Mouse (Mus musculus) liver, embryonic 12.5 days (tissue): ENCODE measurements at regions not wholly inside any gene's neighbourhood (a gene's known extent, or its start where the extent isn't known, plus 50 kb on each side); places are given as distances from the start of the nearest gene placed in this dataset.
"Not testable (repeated sequence)": the region's sequence is repeated elsewhere in the genome, so short reads cannot be mapped to it uniquely, and the experiment has no call there.

ENCODE experiments used
- ATAC-seq: fragments of 200-750 bp; cut with Nextera tagmentation; 2 replicates; pipeline ENCODE4 v1.8.0; 2017; ENCODE audit warnings: moderate number of reproducible peaks, mild to moderate bottlenecking, moderate library complexity
- H3K27ac ChIP-seq: fragments of 300-500 bp; sonication (generic); 2 replicates; pipeline ENCODE4 v1.5.1; 2016; ENCODE audit warnings: mild to moderate bottlenecking
- H3K27me3 ChIP-seq: fragments of 300-500 bp; sonication (generic); replicated peaks from 2 replicates; pipeline ENCODE4 v1.6.1; 2016; ENCODE audit warnings: mild to moderate bottlenecking, moderate library complexity
- H3K36me3 ChIP-seq: fragments of 300-500 bp; sonication (generic); 2 replicates; pipeline ENCODE4 v1.6.1; 2016; ENCODE audit warnings: mild to moderate bottlenecking, moderate library complexity
- H3K4me1 ChIP-seq: fragments of 300-500 bp; sonication (generic); 2 replicates; pipeline ENCODE4 v1.6.1; 2016
- H3K4me2 ChIP-seq: fragments of 300-500 bp; sonication (generic); 2 replicates; pipeline ENCODE4 v1.6.1; 2016; ENCODE audit warnings: mild to moderate bottlenecking, moderate library complexity
- H3K4me3 ChIP-seq: fragments of 300-500 bp; sonication (generic); 2 replicates; pipeline ENCODE4 v1.5.1; 2016; ENCODE audit warnings: mild to moderate bottlenecking, moderate library complexity
- H3K9ac ChIP-seq: fragments of 300-500 bp; sonication (generic); 2 replicates; pipeline ENCODE4 v1.6.1; 2016; ENCODE audit warnings: mild to moderate bottlenecking, moderate library complexity
- H3K9me3 ChIP-seq: fragments of 300-500 bp; sonication (generic); replicated peaks from 2 replicates; pipeline ENCODE4 v1.6.1; 2016; ENCODE audit warnings: mild to moderate bottlenecking, moderate library complexity
- WGBS: fragments of 180-500 bp; shearing (Covaris S2); methylation state at CpG from one replicate; pipeline ENCODE4 v1.1.7; 2016; ENCODE audit not compliant: insufficient replicate concordance; 5-methylcytosine and 5-hydroxymethylcytosine counted together

DNA sequence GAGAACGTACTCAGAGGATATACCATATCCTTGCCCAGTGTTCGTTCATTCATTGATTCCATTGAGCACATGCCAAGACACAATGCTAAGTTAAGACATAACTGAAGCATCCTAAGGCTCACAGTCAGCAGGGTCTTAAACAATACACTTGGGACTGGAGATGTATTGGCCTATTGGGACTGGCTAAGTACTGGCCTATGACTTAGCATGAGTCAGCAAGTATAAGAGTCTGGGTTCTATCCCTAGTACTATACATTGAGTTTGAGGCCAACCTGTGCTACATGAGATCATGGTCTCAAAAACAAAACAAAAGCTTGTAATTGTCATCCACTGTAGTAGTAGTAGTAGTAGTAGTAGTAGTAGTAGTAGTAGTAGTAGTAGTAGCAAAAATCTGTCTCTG lies 119.2 kb upstream of the Cdyl start:
- H3K27me3 ChIP-seq = no peaks in the 10 kb centered on the region
- H3K4me3 ChIP-seq = no peak overlapping the region
- peak; percentile 79 for ATAC-seq
- H3K4me1 ChIP-seq = peaks cover 14% of the 10 kb centered on the region; the same call in 1 of the 2 replicates
- 74% methylated on average over 2 of the region's 2 CpGs for WGBS
- no peak overlapping the region for H3K4me2 ChIP-seq
- H3K36me3 ChIP-seq = no peaks in the 10 kb centered on the region
- no peaks in the 10 kb centered on the region for H3K9me3 ChIP-seq
- no peak overlapping the region for H3K27ac ChIP-seq
- H3K9ac ChIP-seq = no peak overlapping the region

DNA sequence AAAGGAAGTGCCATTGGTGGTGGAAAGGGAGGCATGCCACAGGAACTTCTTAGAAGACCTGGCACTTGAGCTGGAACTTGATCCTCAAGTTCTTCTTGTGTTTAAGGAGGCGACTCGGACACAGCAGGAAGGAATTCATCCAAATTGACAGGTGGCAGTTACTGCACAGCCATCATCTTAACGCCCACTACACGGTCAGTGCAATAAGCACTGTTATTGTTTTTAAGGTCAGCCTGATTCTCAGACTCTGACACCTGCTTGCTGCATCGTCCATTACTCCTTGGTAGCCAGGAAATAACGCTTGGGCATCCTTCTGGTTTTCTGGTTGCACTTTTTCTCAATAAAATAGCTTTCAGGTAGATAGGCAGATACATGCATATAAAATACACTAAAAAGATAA lies 118.6 kb upstream of the Cdyl start:
- no peak for ATAC-seq
- Histone ChIP-seq H3K9me3 (no peaks in the 10 kb centered on the region), H3K4me1 (peaks cover 14% of the 10 kb centered on the region; the same call in 1 of the 2 replicates), H3K27me3 (no peaks in the 10 kb centered on the region), H3K4me2 (no peak overlapping the region), H3K27ac (no peak overlapping the region), H3K4me3 (no peak overlapping the region), H3K36me3 (no peaks in the 10 kb centered on the region), H3K9ac (no peak overlapping the region)
- WGBS = 78% methylated on average over 6 of the region's 6 CpGs

- no peaks in the 10 kb centered on the region for H3K36me3 ChIP-seq
- H3K4me3 ChIP-seq = no peak overlapping the region
- 29% methylated on average over 1 of the region's 1 CpGs for WGBS
- no peak overlapping the region for H3K4me2 ChIP-seq
- ATAC-seq = no peak
- H3K9ac ChIP-seq = no peak overlapping the region
- H3K27me3 ChIP-seq = no peaks in the 10 kb centered on the region
- no peak overlapping the region for H3K27ac ChIP-seq
- H3K4me1 ChIP-seq = no peaks in the 10 kb centered on the region
- H3K9me3 ChIP-seq = no peaks in the 10 kb centered on the region
Measured at GRCm38 (mm10) chr13:35564006-35564405, 95.6 kb upstream of the Cdyl start.

DNA sequence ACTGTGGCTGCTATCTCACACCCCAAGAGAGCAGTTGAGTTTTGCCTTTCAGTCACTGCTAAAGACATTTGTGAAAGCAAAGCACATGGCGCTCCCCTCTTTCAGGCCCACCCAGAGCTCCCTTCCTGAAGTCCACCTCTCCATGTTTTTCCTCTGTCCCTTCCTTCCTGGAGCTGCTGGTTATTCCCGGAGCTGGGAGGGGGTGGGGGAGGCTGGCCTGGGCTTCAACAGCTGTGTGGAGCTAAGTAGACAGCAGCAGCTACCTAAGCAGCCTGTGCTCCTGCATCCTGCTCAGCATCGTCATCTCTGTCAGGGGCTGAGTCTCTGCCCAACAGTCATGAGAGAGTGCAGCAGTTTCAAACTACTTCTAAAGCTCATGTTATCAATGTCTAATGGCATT lies 78.0 kb upstream of the Cdyl start:
- Histone ChIP-seq H3K4me1 (no peaks in the 10 kb centered on the region), H3K9ac (no peak overlapping the region), H3K4me2 (no peak overlapping the region), H3K27ac (no peak overlapping the region), H3K36me3 (no peaks in the 10 kb centered on the region), H3K4me3 (no peak overlapping the region), H3K9me3 (no peaks in the 10 kb centered on the region), H3K27me3 (no peaks in the 10 kb centered on the region)
- no peak for ATAC-seq
- WGBS = 51% methylated on average over 3 of the region's 3 CpGs

DNA sequence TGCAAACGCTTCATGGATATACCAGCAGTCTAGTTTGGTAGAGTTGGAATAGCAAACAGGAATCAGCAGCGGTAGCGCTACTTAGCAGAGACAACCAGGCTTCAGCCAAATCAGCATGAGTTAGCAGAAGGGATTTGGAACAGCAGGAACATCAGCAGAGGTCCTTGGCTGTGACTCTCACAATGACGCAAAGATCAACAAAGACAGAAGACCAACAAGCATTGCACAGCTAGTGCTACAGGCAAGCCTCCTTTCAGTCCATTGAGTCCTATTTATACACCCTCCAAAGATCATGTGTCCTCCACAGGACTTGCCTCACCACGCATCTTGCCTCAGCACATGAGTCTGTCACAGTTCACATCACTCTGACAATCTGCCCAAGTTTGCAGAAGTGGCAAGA lies 61.6 kb upstream of the Cdyl start:
- no peak overlapping the region for H3K4me2 ChIP-seq
- WGBS = 76% methylated on average over 5 of the region's 5 CpGs
- ATAC-seq = no peak
- no peaks in the 10 kb centered on the region for H3K4me1 ChIP-seq
- no peak overlapping the region for H3K27ac ChIP-seq
- H3K9me3 ChIP-seq = 0 out of 2 replicates have a peak, but pooled peaks cover 1% of the 10 kb centered on the region
- H3K4me3 ChIP-seq = no peak overlapping the region
- no peak overlapping the region for H3K9ac ChIP-seq
- no peaks in the 10 kb centered on the region for H3K36me3 ChIP-seq
- no peaks in the 10 kb centered on the region for H3K27me3 ChIP-seq

- 77% methylated on average over 2 of the region's 2 CpGs for WGBS
- Histone ChIP-seq H3K9ac (no peak overlapping the region), H3K4me1 (peaks cover 14% of the 10 kb centered on the region), H3K27ac (no peak overlapping the region), H3K4me3 (no peak overlapping the region), H3K27me3 (no peaks in the 10 kb centered on the region), H3K36me3 (no peaks in the 10 kb centered on the region), H3K9me3 (0 out of 2 replicates have a peak, but pooled peaks cover 3% of the 10 kb centered on the region), H3K4me2 (no peak overlapping the region)
- no peak for ATAC-seq
Measured at GRCm38 (mm10) chr13:35601560-35602135, 58.0 kb upstream of the Cdyl start.

DNA sequence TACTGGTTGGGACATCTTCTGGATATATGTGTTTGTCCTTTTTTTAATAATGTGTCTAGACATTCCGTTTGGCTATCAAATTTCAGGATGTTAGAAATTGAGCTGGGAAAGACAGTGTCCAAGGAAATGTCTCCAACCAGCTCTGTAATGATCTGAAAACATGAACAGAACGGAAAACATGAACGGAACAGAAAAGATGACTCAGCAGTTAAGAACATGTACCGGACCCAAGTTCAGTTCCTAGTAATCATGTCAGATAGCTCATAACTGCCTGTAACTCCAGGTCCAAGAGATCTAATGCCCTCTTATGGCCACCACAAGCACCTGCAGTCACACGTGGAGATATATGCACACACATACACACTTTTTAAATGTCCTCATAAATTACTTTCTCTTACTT lies 56.6 kb upstream of the Cdyl start:
- H3K9me3 ChIP-seq = 0 out of 2 replicates have a peak, but pooled peaks cover 3% of the 10 kb centered on the region
- no peaks in the 10 kb centered on the region for H3K27me3 ChIP-seq
- H3K4me1 ChIP-seq = peaks cover 26% of the 10 kb centered on the region
- H3K9ac ChIP-seq = no peak overlapping the region
- H3K36me3 ChIP-seq = no peaks in the 10 kb centered on the region
- no peak overlapping the region for H3K4me3 ChIP-seq
- WGBS = 76% methylated on average over 5 of the region's 5 CpGs
- no peak for ATAC-seq
- no peak overlapping the region for H3K27ac ChIP-seq
- H3K4me2 ChIP-seq = no peak overlapping the region

- no peak for ATAC-seq
Measured at GRCm38 (mm10) chr13:35604061-35604460, 55.6 kb upstream of the Cdyl start.

DNA sequence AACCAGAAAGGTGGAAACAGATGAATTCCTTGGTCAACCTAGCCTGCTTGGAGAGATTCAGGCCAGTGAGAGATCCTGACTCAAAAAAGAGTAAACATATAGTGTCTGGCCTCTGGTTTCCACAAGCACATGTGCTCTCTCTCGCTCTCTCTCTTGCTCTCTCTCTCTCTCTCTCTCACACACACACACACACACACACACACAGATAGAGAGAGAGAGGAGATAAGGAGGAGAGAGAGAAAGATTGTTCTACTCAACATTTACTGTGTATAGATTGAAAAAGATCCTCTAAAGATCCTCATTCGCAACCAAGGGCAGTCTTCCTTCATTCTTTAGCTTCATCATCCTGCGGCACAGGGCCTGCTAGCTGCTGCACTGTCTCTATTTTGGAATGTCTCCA lies 54.9 kb upstream of the Cdyl start:
- Histone ChIP-seq H3K4me2 (no peak overlapping the region), H3K9me3 (0 out of 2 replicates have a peak, but pooled peaks cover 3% of the 10 kb centered on the region), H3K9ac (no peak overlapping the region), H3K4me1 (peaks cover 34% of the 10 kb centered on the region), H3K27ac (no peak overlapping the region), H3K4me3 (no peak overlapping the region), H3K36me3 (no peaks in the 10 kb centered on the region), H3K27me3 (no peaks in the 10 kb centered on the region)
- 81% methylated on average over 3 of the region's 3 CpGs for WGBS
- no peak for ATAC-seq

More at GRCm38 (mm10) chr13:35604061-35604460, 55.6 kb upstream of the Cdyl start:
- Histone ChIP-seq H3K9me3 (0 out of 2 replicates have a peak, but pooled peaks cover 3% of the 10 kb centered on the region), H3K4me1 (peaks cover 33% of the 10 kb centered on the region), H3K36me3 (no peaks in the 10 kb centered on the region), H3K27me3 (no peaks in the 10 kb centered on the region), H3K4me2 (no peak overlapping the region), H3K9ac (no peak overlapping the region), H3K4me3 (no peak overlapping the region), H3K27ac (no peak overlapping the region)
- 91% methylated on average over 1 of the region's 1 CpGs for WGBS

DNA sequence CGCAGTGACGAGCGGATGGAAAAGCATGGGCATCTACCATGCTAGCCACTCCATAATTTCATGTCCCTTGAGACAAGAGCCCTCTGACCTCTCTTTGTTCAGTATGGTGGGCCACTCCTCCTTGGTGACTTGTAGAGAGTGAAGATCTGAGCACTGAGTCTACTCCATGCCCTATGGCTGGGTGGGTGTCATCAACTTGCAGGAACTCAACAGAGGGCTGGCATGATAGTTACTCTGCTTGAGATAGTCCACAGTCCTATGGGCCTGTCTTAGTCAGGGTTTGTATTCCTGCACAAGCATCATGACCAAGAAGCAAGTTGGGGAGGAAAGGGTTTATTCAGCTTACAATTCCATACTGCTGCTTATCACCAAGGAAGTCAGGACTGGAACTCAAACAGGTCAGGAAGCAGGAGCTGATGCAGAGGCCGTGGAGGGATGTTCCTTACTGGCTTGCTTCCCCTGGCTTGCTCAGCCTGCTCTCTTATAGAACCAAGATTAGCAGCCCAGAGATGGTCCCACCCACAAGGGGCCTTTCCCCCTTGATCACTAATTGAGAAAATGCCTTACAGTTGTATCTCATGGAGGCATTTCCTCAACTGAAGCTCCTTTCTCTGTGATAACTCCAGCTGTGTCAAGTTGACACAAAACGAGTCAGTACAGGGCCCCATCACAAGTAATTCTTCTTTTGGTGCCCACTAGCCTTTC lies 52.6 kb upstream of the Cdyl start:
- peak; percentile 77 for ATAC-seq

DNA sequence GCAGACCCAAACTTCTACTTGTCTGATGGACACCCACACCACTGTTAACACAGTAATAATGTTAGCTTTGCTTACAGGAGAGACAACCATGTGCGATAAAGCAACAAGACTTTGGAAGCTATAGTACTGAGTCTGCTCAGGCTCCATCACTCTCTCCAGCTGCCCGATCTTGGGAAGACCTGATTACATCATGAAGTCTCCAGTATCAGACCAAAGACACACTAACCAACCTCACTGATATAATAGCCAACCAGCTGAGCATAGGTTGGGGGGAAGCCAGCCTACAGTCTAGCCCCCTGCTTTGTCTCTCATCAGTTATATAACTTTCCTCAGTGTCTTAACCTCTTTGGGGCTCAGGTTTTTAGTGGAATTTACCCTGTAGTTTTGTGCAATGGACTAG lies 51.9 kb upstream of the Cdyl start:
- H3K4me2 ChIP-seq = no peak overlapping the region
- H3K27ac ChIP-seq = peak overlapping the region; percentile 37; the same call in 1 of the 2 replicates
- H3K9me3 ChIP-seq = 0 out of 2 replicates have a peak, but pooled peaks cover 3% of the 10 kb centered on the region
- H3K4me1 ChIP-seq = peaks cover 58% of the 10 kb centered on the region
- no peak overlapping the region for H3K9ac ChIP-seq
- ATAC-seq = peak; percentile 58
- no peaks in the 10 kb centered on the region for H3K36me3 ChIP-seq
- no peaks in the 10 kb centered on the region for H3K27me3 ChIP-seq
- WGBS = 60% methylated on average over 2 of the region's 2 CpGs
- H3K4me3 ChIP-seq = no peak overlapping the region

More for the DNA sequence above, 52.6 kb upstream of the Cdyl start:
- H3K9ac ChIP-seq, H3K4me2 ChIP-seq, H3K4me3 ChIP-seq, H3K9me3 ChIP-seq, H3K36me3 ChIP-seq, H3K27me3 ChIP-seq: not testable (repeated sequence)
- H3K27ac ChIP-seq = peak overlapping the region; percentile 37; the same call in 1 of the 2 replicates
- peaks cover 53% of the 10 kb centered on the region for H3K4me1 ChIP-seq
- 61% methylated on average over 5 of the region's 5 CpGs for WGBS
